Comparison of ENCODE assay signal across 12 mouse cellular contexts in genomic region chr5:116498880-116499640, GRCm38 (mm10).
DNase-seq lines count a peak whose midpoint lies in the region; ATAC-seq and TF ChIP-seq lines count a peak whose summit lies in the region.
"Had no signal": no experiment of that assay in that cellular context is flagged by ENCODE, and none has a peak within 500 bp of the region (broad histone marks: within the 10 kb centered on the region; RNA-seq: fewer than 3 reads in every experiment).

No protein-coding gene starts in this region.

- peak; percentile 19 for DNase-seq in midbrain, embryonic 14.5 days
- no peak for DNase-seq in midbrain, embryonic 11.5 days (ENCODE audit: low spot score, missing footprints)
- DNase-seq in cerebellum, adult 9-10 months, result peak; percentile 83
- DNase-seq in layer of hippocampus, adult 2 months (ENCODE audit: low spot score in 2 of 2), result peak; percentile 57 to 72
- peak; percentile 61 to 65 for DNase-seq in right cerebral cortex, postnatal 10 days (ENCODE audit: low spot score in 2 of 2)
- no peak for DNase-seq in lung, adult 18-20 months
- no peak for DNase-seq in lung, postnatal 10 days
- DNase-seq: heart, postnatal 14 days had no signal

- WGBS in midbrain, embryonic 14.5 days, result 67% methylated on average over 19 of the region's 19 CpGs
- 88% methylated on average over 19 of the region's 19 CpGs for WGBS in midbrain, embryonic 11.5 days

- peaks cover 31% of the 10 kb centered on the region for H3K4me1 ChIP-seq in midbrain, embryonic 14.5 days (ENCODE audit: control insufficient read depth, insufficient read depth, low read length)
- H3K4me1 ChIP-seq in midbrain, embryonic 11.5 days (ENCODE audit: control insufficient read depth, insufficient read depth, low read length), result peaks cover 5% of the 10 kb centered on the region; the same call in 1 of the 2 replicates

- no peaks in the 10 kb centered on the region for H3K27me3 ChIP-seq in midbrain, embryonic 14.5 days (ENCODE audit: control insufficient read depth, insufficient read depth, low read length)
- no peaks in the 10 kb centered on the region for H3K27me3 ChIP-seq in midbrain, embryonic 11.5 days (ENCODE audit: control insufficient read depth, insufficient read depth, low read length)
- H3K27me3 ChIP-seq: CH12.LX; embryonic facial prominence, embryonic 13.5 days had no signal

- no peak for ATAC-seq in midbrain, embryonic 14.5 days (ENCODE audit: low FRiP score, low TSS enrichment)
- no peak for ATAC-seq in midbrain, embryonic 11.5 days (ENCODE audit: low FRiP score)

- H3K36me3 ChIP-seq in midbrain, embryonic 14.5 days (ENCODE audit: control insufficient read depth, insufficient read depth, low read length), result no peaks in the 10 kb centered on the region
- H3K36me3 ChIP-seq in midbrain, embryonic 11.5 days (ENCODE audit: control insufficient read depth, insufficient read depth, low read length), result no peaks in the 10 kb centered on the region
- H3K36me3 ChIP-seq: embryonic facial prominence, embryonic 13.5 days had no signal

- H3K9me3 ChIP-seq in midbrain, embryonic 14.5 days (ENCODE audit: control insufficient read depth, low read length), result no peaks in the 10 kb centered on the region
- no peaks in the 10 kb centered on the region for H3K9me3 ChIP-seq in midbrain, embryonic 11.5 days (ENCODE audit: control insufficient read depth, low read length)
- H3K9me3 ChIP-seq: embryonic facial prominence, embryonic 13.5 days had no signal

- no peak overlapping the region for H3K9ac ChIP-seq in midbrain, embryonic 14.5 days (replicated peaks; ENCODE audit: low read length)
- no peak overlapping the region for H3K9ac ChIP-seq in midbrain, embryonic 11.5 days (ENCODE audit: low read length)
- H3K9ac ChIP-seq: embryonic facial prominence, embryonic 13.5 days had no signal

- H3K27ac ChIP-seq in midbrain, embryonic 14.5 days (replicated peaks; ENCODE audit: low read depth, low read length), result 0 out of 2 replicates have a peak overlapping the region, but pooled peaks have one; percentile 10
- H3K27ac ChIP-seq in midbrain, embryonic 11.5 days (ENCODE audit: low read depth, low read length), result no peak overlapping the region
- H3K27ac ChIP-seq in layer of hippocampus, adult 2 months, result peak overlapping the region; percentile 88
- H3K27ac ChIP-seq: embryonic facial prominence, embryonic 13.5 days; kidney, postnatal 0 days; stomach, postnatal 0 days had no signal

- no peak overlapping the region for H3K4me3 ChIP-seq in midbrain, embryonic 14.5 days (replicated peaks; ENCODE audit: low read depth, low read length)
- no peak overlapping the region for H3K4me3 ChIP-seq in midbrain, embryonic 11.5 days (ENCODE audit: low read depth, low read length)
- no peak overlapping the region for H3K4me3 ChIP-seq in layer of hippocampus, adult 2 months
- H3K4me3 ChIP-seq: embryonic facial prominence, embryonic 13.5 days had no signal

- TF ChIP-seq CTCF in layer of hippocampus, adult 2 months (conservative IDR thresholded peaks at IDR 0.05), result 0 out of 2 replicates have a peak, but pooled peaks have one; percentile 2

- H3K4me2 ChIP-seq in midbrain, embryonic 14.5 days (ENCODE audit: low read length), result no peak overlapping the region
- no peak overlapping the region for H3K4me2 ChIP-seq in midbrain, embryonic 11.5 days
- H3K4me2 ChIP-seq: embryonic facial prominence, embryonic 13.5 days had no signal

Comparison
In these comparisons a context has a peak if more than half of its experiments do, and no peak if none do; other contexts are left out.
1. DNase-seq: peak in midbrain, embryonic 14.5 days (single experiment), cerebellum, adult 9-10 months (single experiment), layer of hippocampus, adult 2 months (2 of 2) and right cerebral cortex, postnatal 10 days (2 of 2); none in midbrain, embryonic 11.5 days (single experiment), lung, adult 18-20 months (0 of 2) and lung, postnatal 10 days (single experiment).